Mouse (Mus musculus) intestine, embryonic 15.5 days (tissue): ENCODE data around the gene Pdcd4. TPM values are rescaled to one million over a fixed set of nuclear protein-coding genes. Genes with fewer than 3 reads are reported as not detected.

Source experiments
- ATAC-seq: fragments of 200-750 bp; cut with Nextera tagmentation; 2 replicates; pipeline ENCODE4 v1.8.0; 2017; ENCODE audit warnings: moderate TSS enrichment, moderate library complexity
- H3K27ac ChIP-seq: fragments of 300-500 bp; sonication (generic); 2 replicates; pipeline ENCODE4 v1.5.1; 2015; ENCODE audit warnings: mild to moderate bottlenecking, inconsistent platforms
- H3K27me3 ChIP-seq: fragments of 300-500 bp; sonication (generic); replicated peaks from 2 replicates; pipeline ENCODE4 v1.6.1; 2015; ENCODE audit warnings: inconsistent platforms
- H3K36me3 ChIP-seq: fragments of 300-500 bp; sonication (generic); 2 replicates; pipeline ENCODE4 v1.6.1; 2015; ENCODE audit warnings: inconsistent platforms
- H3K4me1 ChIP-seq: fragments of 300-500 bp; sonication (generic); replicated peaks from 2 replicates; pipeline ENCODE4 v1.6.1; 2015; ENCODE audit warnings: inconsistent platforms
- H3K4me2 ChIP-seq: fragments of 300-500 bp; sonication (generic); replicated peaks from 2 replicates; pipeline ENCODE4 v1.6.1; 2015; ENCODE audit warnings: mild to moderate bottlenecking, inconsistent platforms
- H3K4me3 ChIP-seq: fragments of 300-500 bp; sonication (generic); replicated peaks from 2 replicates; pipeline ENCODE4 v1.5.1; 2015; ENCODE audit warnings: inconsistent platforms
- H3K9ac ChIP-seq: fragments of 300-500 bp; sonication (generic); 2 replicates; pipeline ENCODE4 v1.6.1; 2015; ENCODE audit warnings: inconsistent platforms
- H3K9me3 ChIP-seq: fragments of 300-500 bp; sonication (generic); 2 replicates; pipeline ENCODE4 v1.6.1; 2016; ENCODE audit warnings: inconsistent platforms
- WGBS: fragments of 180-500 bp; shearing (Covaris S2); methylation state at CpG from one replicate; pipeline ENCODE4 v1.1.7; 2015; 5-methylcytosine and 5-hydroxymethylcytosine counted together
- polyA plus RNA-seq: library from polyadenylated mRNA; unstranded; fragments of >200 nt; fragmentation: Nextera tagmentation; extraction: Ambion mirVana; gene quantifications from 2 replicates; pipeline ENCODE4 v1.2.1, GENCODE M21; 2015

The Pdcd4 gene
- polyA plus RNA-seq, 1 experiment from 2014 or later = 73.7 TPM

GRCm38 (mm10) chr19:53894538-53895121 is 2.6 kb downstream of the Pdcd4 start:
- WGBS = 63% methylated on average over 12 of the region's 12 CpGs
- no peaks in the 10 kb centered on the region for H3K9me3 ChIP-seq
- H3K4me1 ChIP-seq = peaks cover 38% of the 10 kb centered on the region
- no peak overlapping the region for H3K4me3 ChIP-seq
- no peak overlapping the region for H3K4me2 ChIP-seq
- no peaks in the 10 kb centered on the region for H3K36me3 ChIP-seq
- ATAC-seq = peak; percentile 66
- H3K9ac ChIP-seq = no peak overlapping the region
- H3K27me3 ChIP-seq = no peaks in the 10 kb centered on the region
- H3K27ac ChIP-seq = peak overlapping the region; percentile 80

- 75% methylated on average over 5 of the region's 5 CpGs for WGBS
- no peak for ATAC-seq
- no peak overlapping the region for H3K27ac ChIP-seq
These were observed 6.0 kb downstream of the Pdcd4 start for GRCm38 (mm10) chr19:53898046-53898445.

DNA sequence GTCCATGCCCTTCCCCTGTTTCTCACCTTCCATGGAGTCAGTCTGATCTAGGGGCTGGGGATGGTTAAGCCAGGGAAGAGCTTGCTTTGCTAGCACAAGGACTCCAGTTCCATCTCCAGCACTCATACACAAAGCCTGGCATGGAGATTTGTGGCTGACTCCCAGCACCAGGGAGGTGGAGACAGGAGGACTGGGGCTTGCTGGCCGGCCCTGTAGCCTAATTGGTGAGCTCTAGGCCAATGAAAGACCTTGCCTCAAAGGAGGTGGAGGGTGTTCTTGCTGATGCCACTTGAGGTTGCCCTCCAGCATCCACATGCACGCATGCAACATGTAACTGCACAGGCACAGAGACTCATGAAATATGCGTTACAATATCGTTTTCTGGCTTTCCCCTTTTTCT is 6.5 kb downstream of the Pdcd4 start:
- no peak for ATAC-seq
- Histone ChIP-seq H3K4me1 (peaks cover 17% of the 10 kb centered on the region), H3K27me3 (no peaks in the 10 kb centered on the region), H3K27ac (no peak overlapping the region), H3K4me3 (no peak overlapping the region), H3K36me3 (no peaks in the 10 kb centered on the region), H3K4me2 (no peak overlapping the region), H3K9ac (no peak overlapping the region), H3K9me3 (no peaks in the 10 kb centered on the region)
- 74% methylated on average over 4 of the region's 4 CpGs for WGBS

More at GRCm38 (mm10) chr19:53898046-53898445, 6.0 kb downstream of the Pdcd4 start:
- Histone ChIP-seq H3K36me3 (no peaks in the 10 kb centered on the region), H3K27me3 (no peaks in the 10 kb centered on the region), H3K4me2 (no peak overlapping the region), H3K9me3 (no peaks in the 10 kb centered on the region), H3K4me1 (peaks cover 19% of the 10 kb centered on the region), H3K4me3 (no peak overlapping the region), H3K9ac (no peak overlapping the region)

GRCm38 (mm10) chr19:53898970-53899900 is 7.2 kb downstream of the Pdcd4 start:
- no peak for ATAC-seq
- Histone ChIP-seq H3K4me3 (no peak overlapping the region), H3K9ac (no peak overlapping the region), H3K36me3 (no peaks in the 10 kb centered on the region), H3K4me2 (no peak overlapping the region), H3K9me3 (no peaks in the 10 kb centered on the region), H3K27me3 (no peaks in the 10 kb centered on the region), H3K4me1 (peaks cover 11% of the 10 kb centered on the region; the same call in 1 of the 2 replicates), H3K27ac (no peak overlapping the region)
- WGBS = 81% methylated on average over 25 of the region's 25 CpGs

DNA sequence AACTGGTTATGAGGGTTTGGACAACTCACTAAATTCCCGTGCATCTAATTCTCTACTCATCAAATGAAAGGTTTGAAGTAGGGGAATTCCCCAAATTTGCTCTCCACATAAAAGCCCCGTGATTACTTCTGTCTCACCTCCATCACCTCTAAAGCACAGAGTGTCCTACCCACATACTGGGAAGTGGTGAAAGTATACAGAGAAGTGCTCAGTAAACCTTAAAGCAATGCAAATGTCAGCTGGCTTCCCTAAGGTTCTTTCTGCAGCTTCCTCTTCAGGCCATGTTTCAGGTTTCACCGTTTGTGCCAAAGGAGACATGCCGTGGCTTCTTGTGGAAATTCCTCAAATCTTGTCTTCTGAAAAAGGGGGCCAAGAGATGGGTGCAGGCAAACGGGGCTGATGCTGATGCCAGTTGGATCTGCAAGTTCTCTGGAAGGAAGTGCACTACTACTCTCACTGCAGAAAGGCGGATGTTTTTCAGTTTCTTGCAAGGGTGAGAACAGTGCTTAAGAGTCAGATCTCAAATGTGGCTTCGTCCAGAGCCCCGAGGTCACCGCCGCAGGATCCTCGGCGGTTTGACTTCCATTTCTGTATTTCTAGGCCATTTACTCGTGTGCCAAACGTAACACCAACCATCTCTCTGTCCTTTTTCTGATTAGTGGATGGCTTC is 8.0 kb downstream of the Pdcd4 start:
- no peak overlapping the region for H3K4me3 ChIP-seq
- H3K9me3 ChIP-seq = no peaks in the 10 kb centered on the region
- no peaks in the 10 kb centered on the region for H3K36me3 ChIP-seq
- WGBS = 83% methylated on average over 14 of the region's 14 CpGs
- H3K4me1 ChIP-seq = peaks cover 11% of the 10 kb centered on the region; the same call in 1 of the 2 replicates
- H3K27me3 ChIP-seq = no peaks in the 10 kb centered on the region
- H3K27ac ChIP-seq = no peak overlapping the region
- no peak for ATAC-seq
- no peak overlapping the region for H3K9ac ChIP-seq
- no peak overlapping the region for H3K4me2 ChIP-seq

DNA sequence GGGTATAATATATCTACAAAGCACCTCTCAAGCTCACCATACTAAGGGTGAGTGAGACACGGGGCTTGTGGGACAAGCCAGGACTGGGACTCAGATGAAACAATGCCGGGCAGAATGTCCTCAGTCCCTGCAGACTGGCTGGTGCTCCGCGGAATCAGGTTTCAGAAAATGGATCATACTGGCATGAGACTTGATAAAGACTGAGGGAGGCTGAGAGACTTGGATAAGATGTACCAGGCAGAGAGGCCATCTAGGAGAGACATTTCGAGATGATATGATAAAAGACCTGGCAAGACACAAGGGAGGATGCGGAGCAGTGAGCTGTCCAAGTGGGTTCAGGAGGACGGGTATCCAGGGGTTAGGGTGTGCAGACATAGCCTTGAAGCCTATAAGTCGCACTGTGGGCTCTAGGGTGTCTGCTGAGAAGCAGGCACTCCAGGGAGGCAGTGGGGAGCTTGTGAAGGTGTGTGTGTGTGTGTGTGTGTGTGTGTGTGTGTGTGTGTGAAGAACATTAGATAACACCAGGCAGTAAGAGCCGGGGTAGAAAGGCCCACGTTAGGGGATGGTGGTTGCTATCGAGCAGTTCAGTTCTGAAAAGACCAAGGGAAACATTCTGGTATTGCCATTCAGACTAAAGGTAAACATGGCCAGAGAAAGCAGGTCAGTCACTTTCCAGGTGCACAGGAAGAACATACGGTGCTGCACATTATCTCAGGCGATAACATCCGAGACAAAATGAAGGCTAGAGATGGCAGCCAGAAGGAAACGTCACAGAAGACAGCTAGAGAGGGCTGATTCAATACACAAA is 10.1 kb downstream of the Pdcd4 start:
- Histone ChIP-seq H3K36me3 (no peaks in the 10 kb centered on the region), H3K27ac (peak overlapping the region; percentile 91), H3K4me1 (peaks cover 9% of the 10 kb centered on the region; the same call in 1 of the 2 replicates), H3K27me3 (no peaks in the 10 kb centered on the region), H3K9me3 (no peaks in the 10 kb centered on the region), H3K9ac (peak overlapping the region; percentile 67), H3K4me2 (peak overlapping the region; percentile 78), H3K4me3 (peak overlapping the region; percentile 94)
- ATAC-seq = peak; percentile 18; the same call in 1 of the 2 replicates
- WGBS = 42% methylated on average over 15 of the region's 15 CpGs

- Histone ChIP-seq H3K27me3 (no peaks in the 10 kb centered on the region), H3K4me1 (peaks cover 8% of the 10 kb centered on the region; the same call in 1 of the 2 replicates), H3K27ac (peak overlapping the region; percentile 91), H3K9ac (peak overlapping the region; percentile 91), H3K4me3 (peak overlapping the region; percentile 94), H3K36me3 (no peaks in the 10 kb centered on the region), H3K4me2 (peak overlapping the region; percentile 78), H3K9me3 (no peaks in the 10 kb centered on the region)
- WGBS = under 1% methylated on average over 61 of the region's 61 CpGs
- ATAC-seq = peak; percentile 98
These were observed 10.9 kb downstream of the Pdcd4 start for GRCm38 (mm10) chr19:53902739-53903487.

DNA sequence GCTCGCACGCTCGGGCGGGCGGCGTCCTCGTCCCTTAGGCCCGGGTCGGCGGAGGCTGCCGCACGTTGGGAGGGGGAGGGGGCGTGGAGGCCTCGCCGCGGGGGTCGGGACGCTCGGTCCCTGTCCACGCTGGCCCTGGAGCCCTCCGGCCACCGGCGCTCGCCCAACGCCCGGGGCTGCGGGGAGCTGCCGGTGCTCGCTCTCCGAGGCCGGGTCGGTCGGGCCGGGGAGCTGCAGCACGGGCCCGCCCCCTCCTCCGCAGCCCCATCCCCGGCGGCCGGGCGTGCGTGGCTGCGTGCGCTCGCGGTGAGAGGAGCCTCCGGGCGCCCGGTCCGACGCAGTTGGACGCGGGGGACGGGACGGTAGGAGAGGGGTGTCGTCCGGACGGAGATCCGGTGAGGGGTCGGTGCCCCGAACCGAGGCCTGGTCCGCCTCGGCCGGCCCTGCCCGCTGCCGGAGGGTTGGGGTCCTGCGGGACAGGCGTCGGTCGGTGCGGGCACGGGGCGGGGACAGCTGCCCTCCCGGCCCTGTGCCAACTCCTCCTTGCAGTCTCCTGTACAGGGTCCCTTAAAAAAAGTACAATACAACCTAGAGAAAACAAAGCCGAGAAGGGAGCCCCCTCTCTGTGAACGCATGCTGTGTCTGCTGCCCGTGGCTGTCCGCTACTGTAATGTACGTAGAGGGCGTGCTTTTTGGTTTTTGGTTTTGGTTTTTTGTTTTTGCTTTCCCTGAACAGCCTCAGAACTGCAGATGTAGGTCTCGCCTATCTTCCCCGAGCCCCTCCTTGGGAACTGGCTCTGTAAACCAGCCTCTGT is 11.7 kb downstream of the Pdcd4 start:
- peak overlapping the region; percentile 94 for H3K4me3 ChIP-seq
- peak overlapping the region; percentile 78 for H3K4me2 ChIP-seq
- H3K9ac ChIP-seq = peak overlapping the region; percentile 91
- WGBS = under 1% methylated on average over 47 of the region's 83 CpGs
- H3K36me3 ChIP-seq = no peaks in the 10 kb centered on the region
- H3K4me1 ChIP-seq = peaks cover 8% of the 10 kb centered on the region; the same call in 1 of the 2 replicates
- H3K27ac ChIP-seq = peak overlapping the region; percentile 91
- no peaks in the 10 kb centered on the region for H3K9me3 ChIP-seq
- peak; percentile 76 for ATAC-seq
- no peaks in the 10 kb centered on the region for H3K27me3 ChIP-seq

GRCm38 (mm10) chr19:53904833-53905480 is 12.9 kb downstream of the Pdcd4 start:
- Histone ChIP-seq H3K4me1 (peaks cover 8% of the 10 kb centered on the region; the same call in 1 of the 2 replicates), H3K9ac (0 out of 2 replicates have a peak overlapping the region, but pooled peaks have one; percentile 91), H3K4me3 (peak overlapping the region; percentile 94; the same call in 1 of the 2 replicates), H3K9me3 (no peaks in the 10 kb centered on the region), H3K27ac (no peak overlapping the region), H3K27me3 (no peaks in the 10 kb centered on the region), H3K36me3 (peaks cover 4% of the 10 kb centered on the region; the same call in 1 of the 2 replicates), H3K4me2 (peak overlapping the region; percentile 78)
- 56% methylated on average over 7 of the region's 7 CpGs for WGBS
- ATAC-seq = no peak
